Comparison of ENCODE assay signal across 11 mouse cellular contexts in genomic region chr4:155901205-155901604, GRCm38 (mm10). TPM values are rescaled to one million over a fixed set of nuclear protein-coding genes. Genes with fewer than 3 reads are reported as not detected.
DNase-seq lines count a peak whose midpoint lies in the region; ATAC-seq and TF ChIP-seq lines count a peak whose summit lies in the region.
"Had no signal": no experiment of that assay in that cellular context is flagged by ENCODE, and none has a peak within 500 bp of the region (broad histone marks: within the 10 kb centered on the region; RNA-seq: fewer than 3 reads in every experiment).

No protein-coding gene starts in this region.

- no peaks in the 10 kb centered on the region for H3K9me3 ChIP-seq in hindbrain, embryonic 15.5 days
- no peaks in the 10 kb centered on the region for H3K9me3 ChIP-seq in hindbrain, embryonic 13.5 days
- H3K9me3 ChIP-seq: G1E; neural tube, embryonic 12.5 days had no signal

- no peak overlapping the region for H3K27ac ChIP-seq in hindbrain, embryonic 15.5 days (replicated peaks)
- no peak overlapping the region for H3K27ac ChIP-seq in hindbrain, embryonic 13.5 days
- H3K27ac ChIP-seq in layer of hippocampus, adult 2 months = peak overlapping the region; percentile 46; the same call in 1 of the 2 replicates
- H3K27ac ChIP-seq: left cerebral cortex, adult 2 months; neural tube, embryonic 12.5 days had no signal

- H3K4me3 ChIP-seq in hindbrain, embryonic 15.5 days = no peak overlapping the region
- H3K4me3 ChIP-seq in hindbrain, embryonic 13.5 days = no peak overlapping the region
- no peak overlapping the region for H3K4me3 ChIP-seq in layer of hippocampus, adult 2 months
- H3K4me3 ChIP-seq: left cerebral cortex, adult 2 months; neural tube, embryonic 12.5 days had no signal

- H3K9ac ChIP-seq in hindbrain, embryonic 15.5 days = no peak overlapping the region
- H3K9ac ChIP-seq in hindbrain, embryonic 13.5 days = no peak overlapping the region
- H3K9ac ChIP-seq: neural tube, embryonic 12.5 days had no signal

- 77% methylated on average over 3 of the region's 3 CpGs for WGBS in hindbrain, embryonic 15.5 days
- WGBS in hindbrain, embryonic 13.5 days = 91% methylated on average over 3 of the region's 3 CpGs

- ATAC-seq in hindbrain, embryonic 15.5 days (ENCODE audit: low FRiP score, low read depth) = peak; percentile 39; the same call in 1 of the 2 replicates
- ATAC-seq in hindbrain, embryonic 13.5 days (ENCODE audit: low FRiP score) = no peak

- no peaks in the 10 kb centered on the region for H3K4me1 ChIP-seq in hindbrain, embryonic 15.5 days (replicated peaks)
- peaks cover 2% of the 10 kb centered on the region; the same call in 1 of the 2 replicates for H3K4me1 ChIP-seq in hindbrain, embryonic 13.5 days (replicated peaks)
- H3K4me1 ChIP-seq: neural tube, embryonic 12.5 days had no signal

- H3K36me3 ChIP-seq in hindbrain, embryonic 15.5 days = peaks cover 93% of the 10 kb centered on the region
- peaks cover 94% of the 10 kb centered on the region for H3K36me3 ChIP-seq in hindbrain, embryonic 13.5 days

- no peak for TF ChIP-seq CTCF in layer of hippocampus, adult 2 months (conservative IDR thresholded peaks at IDR 0.05)

- H3K4me2 ChIP-seq in hindbrain, embryonic 15.5 days = no peak overlapping the region
- H3K4me2 ChIP-seq in hindbrain, embryonic 13.5 days = no peak overlapping the region
- H3K4me2 ChIP-seq: neural tube, embryonic 12.5 days had no signal

- no peaks in the 10 kb centered on the region for H3K27me3 ChIP-seq in hindbrain, embryonic 15.5 days
- H3K27me3 ChIP-seq in hindbrain, embryonic 13.5 days = no peaks in the 10 kb centered on the region
- H3K27me3 ChIP-seq: neural tube, embryonic 12.5 days had no signal

- peak; percentile 42 for DNase-seq in Muller cell, postnatal 12 days (ENCODE audit: inconsistent ontology term)
- DNase-seq in cerebellum, adult 9-10 months = peak; percentile 29
- peak; percentile 52 to 57 for DNase-seq in layer of hippocampus, adult 2 months (ENCODE audit: low spot score in 2 of 2)
- DNase-seq in right cerebral cortex, postnatal 14 days = peak; percentile 37
- DNase-seq in gastrocnemius, adult 8-10 months (ENCODE audit: low spot score in 2 of 2) = no peak
- no peak for DNase-seq in thymus, adult 18-20 months

RNA-seq across cellular contexts. Expression of gene Acap3, which starts 9.6 kb away (rescaled TPM):
- 68.8 and 74.6 TPM in 2 replicates for polyA plus RNA-seq in hindbrain, embryonic 15.5 days (2015; fragmentation: Nextera tagmentation; extraction: Ambion mirVana)
- 71.0 and 77.0 TPM in 2 replicates for polyA plus RNA-seq in hindbrain, embryonic 13.5 days (2015; fragmentation: Nextera tagmentation; extraction: Ambion mirVana)
- total RNA-seq in layer of hippocampus, adult 2 months (2021) = 100 to 1,000 TPM; 121 to 129 TPM
- 1 to 10 TPM; 5.6 to 8.3 (median 7.2) TPM for total RNA-seq in gastrocnemius, adult 8-10 months (2022)

RNA-seq across cellular contexts. Expression of gene Pusl1, which starts 9.6 kb away (rescaled TPM):
- 58.5 and 62.9 TPM in 2 replicates for polyA plus RNA-seq in hindbrain, embryonic 15.5 days (2015; fragmentation: Nextera tagmentation; extraction: Ambion mirVana)
- 52.6 and 54.8 TPM in 2 replicates for polyA plus RNA-seq in hindbrain, embryonic 13.5 days (2015; fragmentation: Nextera tagmentation; extraction: Ambion mirVana)
- total RNA-seq in layer of hippocampus, adult 2 months (2021) = 10 to 100 TPM; 62.3 to 68.1 TPM
- 10 to 100 TPM; 14.2 to 17.0 (median 14.9) TPM for total RNA-seq in gastrocnemius, adult 8-10 months (2022)

RNA-seq across cellular contexts. Expression of gene Ints11, which starts 31.9 kb away (rescaled TPM):
- polyA plus RNA-seq in hindbrain, embryonic 15.5 days (2015; fragmentation: Nextera tagmentation; extraction: Ambion mirVana) = 71.6 and 78.6 TPM in 2 replicates
- 74.8 and 79.2 TPM in 2 replicates for polyA plus RNA-seq in hindbrain, embryonic 13.5 days (2015; fragmentation: Nextera tagmentation; extraction: Ambion mirVana)
- 10 to 100 TPM; 33.7 to 35.8 TPM for total RNA-seq in layer of hippocampus, adult 2 months (2021)
- 10 to 100 TPM; 13.0 to 16.8 (median 14.1) TPM for total RNA-seq in gastrocnemius, adult 8-10 months (2022)

RNA-seq across cellular contexts. Expression of gene Cptp, which starts 32.0 kb away (rescaled TPM):
- polyA plus RNA-seq in hindbrain, embryonic 15.5 days (2015; fragmentation: Nextera tagmentation; extraction: Ambion mirVana) = 25.6 and 29.1 TPM in 2 replicates
- 23.3 and 24.1 TPM in 2 replicates for polyA plus RNA-seq in hindbrain, embryonic 13.5 days (2015; fragmentation: Nextera tagmentation; extraction: Ambion mirVana)
- total RNA-seq in layer of hippocampus, adult 2 months (2021) = 10 to 100 TPM; 29.2 to 31.7 TPM
- total RNA-seq in gastrocnemius, adult 8-10 months (2022) = 10 to 100 TPM; 11.0 to 18.7 (median 16.1) TPM

RNA-seq across cellular contexts. Expression of gene Tas1r3, which starts 38.0 kb away (rescaled TPM):
- 0.43 and 0.54 TPM in 2 replicates for polyA plus RNA-seq in hindbrain, embryonic 15.5 days (2015; fragmentation: Nextera tagmentation; extraction: Ambion mirVana)
- 0.47 and 0.57 TPM in 2 replicates for polyA plus RNA-seq in hindbrain, embryonic 13.5 days (2015; fragmentation: Nextera tagmentation; extraction: Ambion mirVana)
- total RNA-seq in layer of hippocampus, adult 2 months (2021) = under 1 TPM; 0.33 to 0.44 TPM
- total RNA-seq in gastrocnemius, adult 8-10 months (2022) = under 1 TPM in 2 of 4 experiments, not detected in 2; 0.11 to 0.12 TPM

Comparison
In these comparisons a context has a peak if more than half of its experiments do, and no peak if none do; other contexts are left out.
1. DNase-seq: peak in Muller cell, postnatal 12 days (single experiment), cerebellum, adult 9-10 months (single experiment), layer of hippocampus, adult 2 months (2 of 2) and right cerebral cortex, postnatal 14 days (single experiment); none in gastrocnemius, adult 8-10 months (0 of 2) and thymus, adult 18-20 months (0 of 2).
2. RNA of gene Acap3, which starts 9.6 kb away (total RNA-seq): 121 to 129 TPM in layer of hippocampus, adult 2 months; 5.6 to 8.3 TPM in gastrocnemius, adult 8-10 months; every median in the first group is over 10 times any median in the second.